Mouse (Mus musculus) cortical plate, adult 2 months (tissue): ENCODE measurements around the gene Galnt3. TPM values are rescaled to one million over a fixed set of nuclear protein-coding genes. Genes with fewer than 3 reads are reported as not detected.

Experiments used
- H3K27ac ChIP-seq: fragments of 200-500 bp; 2 replicates; pipeline ENCODE4 v1.5.1; 2012; ENCODE audit warnings: low read length, control low read depth, inconsistent platforms; ENCODE audit not compliant: insufficient read depth
- H3K4me1 ChIP-seq: fragments of 200-500 bp; 2 replicates; pipeline ENCODE4 v1.6.1; 2011; ENCODE audit warnings: low read length; ENCODE audit not compliant: control insufficient read depth, insufficient read depth
- H3K4me3 ChIP-seq: fragments of 200-500 bp; 2 replicates; pipeline ENCODE4 v1.5.1; 2011; ENCODE audit warnings: mild to moderate bottlenecking, low read length, control low read depth; ENCODE audit not compliant: insufficient read depth
- CTCF ChIP-seq: fragments of 200-500 bp; IDR thresholded peaks from 2 replicates; pipeline ENCODE4 v1.5.1; 2011; ENCODE audit warnings: mild to moderate bottlenecking, control low read depth, low read length; ENCODE audit not compliant: insufficient read depth; ENCODE audit errors: extremely low read depth
- POLR2A ChIP-seq: fragments of 200-500 bp; IDR thresholded peaks from 2 replicates; pipeline ENCODE4 v1.6.1; 2011; ENCODE audit warnings: mild to moderate bottlenecking, low read length, control low read depth; ENCODE audit not compliant: insufficient read depth; ENCODE audit errors: extremely low read depth
- polyA plus RNA-seq: library from polyadenylated mRNA; depleted of rRNA; stranded (reverse); fragments of >200 nt; gene quantifications from 2 replicates; pipeline ENCODE4 v1.2.3, GENCODE M21; 2012

Galnt3 gene
- polyA plus RNA-seq, 1 experiment = 2.0 TPM

GRCm38 (mm10) chr2:66117686-66118085 lies 7.1 kb downstream of the Galnt3 start:
- no peak overlapping the region for H3K27ac ChIP-seq
- H3K4me3 ChIP-seq = no peak overlapping the region
- TF ChIP-seq POLR2A (no peak), CTCF (no peak)
- no peaks in the 10 kb centered on the region for H3K4me1 ChIP-seq

GRCm38 (mm10) chr2:66107864-66108514 lies 16.8 kb downstream of the Galnt3 start:
- no peak overlapping the region for H3K27ac ChIP-seq
- H3K4me3 ChIP-seq = no peak overlapping the region
- TF ChIP-seq CTCF = no peak
- TF ChIP-seq POLR2A = no peak
- peaks cover 1% of the 10 kb centered on the region for H3K4me1 ChIP-seq

- Histone ChIP-seq H3K4me1 (peaks cover 1% of the 10 kb centered on the region), H3K4me3 (no peak overlapping the region), H3K27ac (no peak overlapping the region)
- TF ChIP-seq CTCF (no peak), POLR2A (no peak)
These were observed 20.9 kb downstream of the Galnt3 start for GRCm38 (mm10) chr2:66103740-66104436.

- no peak overlapping the region for H3K27ac ChIP-seq
- peaks cover 1% of the 10 kb centered on the region for H3K4me1 ChIP-seq
- TF ChIP-seq POLR2A (no peak), CTCF (no peak)
- no peak overlapping the region for H3K4me3 ChIP-seq
These were observed 23.0 kb downstream of the Galnt3 start for GRCm38 (mm10) chr2:66101686-66102304.

- Histone ChIP-seq H3K27ac (no peak overlapping the region), H3K4me1 (no peaks in the 10 kb centered on the region), H3K4me3 (no peak overlapping the region)
- no peak for TF ChIP-seq POLR2A
- no peak for TF ChIP-seq CTCF
These were observed 24.0 kb downstream of the Galnt3 start for GRCm38 (mm10) chr2:66100671-66101351.

- Histone ChIP-seq H3K4me1 (no peaks in the 10 kb centered on the region), H3K27ac (no peak overlapping the region), H3K4me3 (no peak overlapping the region)
- no peak for TF ChIP-seq CTCF
- no peak for TF ChIP-seq POLR2A
These were observed 24.6 kb downstream of the Galnt3 start for GRCm38 (mm10) chr2:66100239-66100638.

- no peak overlapping the region for H3K27ac ChIP-seq
These were observed 30.1 kb downstream of the Galnt3 start for GRCm38 (mm10) chr2:66094622-66095181.

GRCm38 (mm10) chr2:66091296-66091695 lies 33.5 kb downstream of the Galnt3 start:
- TF ChIP-seq CTCF (no peak), POLR2A (no peak)
- H3K4me3 ChIP-seq = no peak overlapping the region
- H3K4me1 ChIP-seq = no peaks in the 10 kb centered on the region
- no peak overlapping the region for H3K27ac ChIP-seq

More at GRCm38 (mm10) chr2:66094622-66095181, 30.1 kb downstream of the Galnt3 start:
- TF ChIP-seq POLR2A (no peak), CTCF (no peak)
- Histone ChIP-seq H3K4me1 (no peaks in the 10 kb centered on the region), H3K4me3 (no peak overlapping the region)

- Histone ChIP-seq H3K27ac (no peak overlapping the region), H3K4me1 (no peaks in the 10 kb centered on the region), H3K4me3 (no peak overlapping the region)
- TF ChIP-seq POLR2A (no peak), CTCF (no peak)
These were observed 42.9 kb downstream of the Galnt3 start for GRCm38 (mm10) chr2:66081876-66082275.
